Mouse (Mus musculus) right cerebral cortex, postnatal 36 days (tissue): ENCODE measurements around the gene Mylk.
"Not testable (repeated sequence)": the region's sequence is repeated elsewhere in the genome, so short reads cannot be mapped to it uniquely, and the experiment has no call there.

Source experiments
- DNase-seq, 2 experiments: peaks; one replicate each; pipeline ENCODE4 v3.0.0; 2022; ENCODE audit warnings: low spot score in 2 of 2, mixed read lengths in 1 of 2

Gene Mylk

GRCm38 (mm10) chr16:34745065-34745585 is at the start of gene Mylk:
Gene Mylk, plus strand, starts transcription at chr16:34745210.
- DNase-seq = peak; percentile 35 to 44

DNA sequence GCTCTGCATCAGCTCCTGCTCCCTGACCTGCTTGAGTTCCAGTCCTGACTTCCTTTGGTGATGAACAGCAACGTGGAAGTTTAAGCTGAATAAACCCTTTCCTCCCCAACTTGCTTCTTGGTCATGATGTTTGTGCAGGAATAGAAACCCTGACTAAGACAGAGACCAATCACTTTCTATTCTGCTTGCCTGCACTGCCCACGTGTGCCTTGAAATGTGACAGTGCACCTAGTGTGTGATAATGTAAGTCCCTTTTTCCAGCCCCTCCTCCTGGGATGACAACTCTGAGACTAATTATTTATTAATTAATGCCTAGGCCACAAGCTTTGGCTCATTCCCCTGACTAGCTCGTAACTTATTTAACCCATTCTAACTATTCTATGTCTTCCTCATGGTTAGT is 46.3 kb upstream of the Mylk start:
- DNase-seq = not testable (repeated sequence)

DNA sequence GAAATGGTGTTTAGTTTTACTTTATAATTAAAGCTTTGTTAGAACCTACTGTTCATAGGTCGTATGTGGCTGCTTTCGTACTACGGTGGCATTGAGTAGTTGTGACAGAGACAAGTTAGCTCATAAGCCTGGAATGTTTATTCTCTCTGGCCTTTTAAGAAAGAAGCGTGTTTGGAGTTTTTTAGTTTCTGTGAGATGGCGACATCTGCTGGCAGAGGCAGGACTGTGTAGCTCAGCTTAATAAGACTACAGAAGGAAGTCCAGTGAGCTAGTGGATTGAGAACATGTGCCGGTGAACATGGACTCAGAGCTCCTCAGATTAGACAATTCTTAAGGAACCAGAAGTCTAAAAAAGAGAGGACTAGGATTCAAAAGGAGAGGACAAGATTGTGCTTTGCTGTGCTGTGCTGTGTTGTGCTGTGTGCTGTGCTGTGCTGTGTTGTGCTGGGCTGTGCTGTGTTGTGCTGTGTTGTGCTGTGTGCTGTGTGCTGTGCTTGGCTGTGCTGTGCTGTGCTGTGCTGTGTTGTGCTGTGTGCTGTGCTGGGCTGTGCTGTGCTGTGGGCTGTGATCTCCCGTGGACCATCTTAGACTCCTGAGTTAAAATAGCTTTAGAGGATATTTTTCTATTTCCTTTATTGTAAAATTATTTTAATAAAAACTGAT is 44.7 kb upstream of the Mylk start:
- DNase-seq = peak; percentile 50 to 66

GRCm38 (mm10) chr16:34700828-34701216 is 44.2 kb upstream of the Mylk start:
- no peak for DNase-seq

DNA sequence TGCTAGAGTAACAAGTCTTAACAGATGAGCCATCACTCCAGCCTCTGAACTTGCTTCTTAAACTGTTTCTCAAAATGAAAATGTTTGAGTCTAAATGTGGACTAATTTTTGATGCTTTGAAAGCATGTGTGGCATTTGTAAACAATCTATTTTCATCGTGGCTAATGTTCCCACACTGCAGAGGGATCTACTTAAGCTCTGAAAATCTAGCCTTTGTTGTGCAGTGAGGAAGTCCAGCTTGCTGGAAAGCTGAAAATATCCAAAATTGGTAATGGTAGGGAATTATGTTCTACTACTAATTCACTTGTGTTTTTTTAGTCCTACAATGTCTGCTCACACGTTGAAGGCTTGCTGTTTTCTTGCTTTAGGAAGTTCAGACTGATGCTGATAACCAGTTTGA is 39.0 kb upstream of the Mylk start:
- no peak for DNase-seq

DNA sequence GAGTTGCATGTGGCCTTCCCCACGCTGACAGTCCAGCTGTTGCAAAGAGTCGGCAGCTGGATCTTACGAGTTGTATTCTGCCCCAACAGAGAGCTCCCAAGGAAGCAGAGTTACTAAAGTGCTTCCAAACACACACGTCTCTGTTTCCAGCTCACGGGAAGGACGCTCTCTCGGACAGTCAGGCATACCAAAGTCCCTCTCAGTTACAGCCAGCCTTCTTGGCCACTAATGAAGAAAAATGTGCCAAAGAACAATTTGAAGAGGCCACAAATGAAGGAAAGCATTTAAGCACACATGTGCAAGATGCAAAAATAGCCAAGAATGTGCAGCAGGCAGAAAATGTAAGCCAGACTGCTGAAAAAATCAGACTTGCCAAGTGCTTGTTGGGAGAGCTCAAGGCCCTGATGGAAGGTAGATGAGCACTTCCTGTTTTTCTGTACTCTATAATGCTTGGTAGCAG is 38.5 kb upstream of the Mylk start:
- no peak for DNase-seq

GRCm38 (mm10) chr16:34711481-34711880 is 33.5 kb upstream of the Mylk start:
- DNase-seq = no peak

DNA sequence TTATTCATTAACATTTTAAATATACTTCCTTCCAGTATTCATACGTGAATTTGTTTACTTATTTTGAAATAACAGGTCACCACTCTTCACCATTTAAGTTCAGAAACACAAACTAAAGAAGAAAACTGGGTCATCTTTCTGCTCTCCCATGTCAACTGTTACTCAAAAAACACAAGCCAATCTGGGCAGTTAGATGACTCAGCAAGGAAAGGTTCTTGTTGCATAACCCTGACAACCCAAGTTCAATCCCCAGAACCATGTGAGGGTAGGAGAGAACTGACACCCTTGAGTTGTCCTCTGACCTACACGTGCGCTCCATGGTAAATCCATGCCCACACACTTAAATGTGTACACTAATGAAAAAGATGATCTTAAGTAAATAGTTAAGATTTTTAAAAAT is 19.9 kb upstream of the Mylk start:
- DNase-seq = no peak

- not testable (repeated sequence) for DNase-seq
Measured at GRCm38 (mm10) chr16:34728610-34729009, 16.4 kb upstream of the Mylk start.

- no peak for DNase-seq
Measured at GRCm38 (mm10) chr16:34729371-34729770, 15.6 kb upstream of the Mylk start.

DNA sequence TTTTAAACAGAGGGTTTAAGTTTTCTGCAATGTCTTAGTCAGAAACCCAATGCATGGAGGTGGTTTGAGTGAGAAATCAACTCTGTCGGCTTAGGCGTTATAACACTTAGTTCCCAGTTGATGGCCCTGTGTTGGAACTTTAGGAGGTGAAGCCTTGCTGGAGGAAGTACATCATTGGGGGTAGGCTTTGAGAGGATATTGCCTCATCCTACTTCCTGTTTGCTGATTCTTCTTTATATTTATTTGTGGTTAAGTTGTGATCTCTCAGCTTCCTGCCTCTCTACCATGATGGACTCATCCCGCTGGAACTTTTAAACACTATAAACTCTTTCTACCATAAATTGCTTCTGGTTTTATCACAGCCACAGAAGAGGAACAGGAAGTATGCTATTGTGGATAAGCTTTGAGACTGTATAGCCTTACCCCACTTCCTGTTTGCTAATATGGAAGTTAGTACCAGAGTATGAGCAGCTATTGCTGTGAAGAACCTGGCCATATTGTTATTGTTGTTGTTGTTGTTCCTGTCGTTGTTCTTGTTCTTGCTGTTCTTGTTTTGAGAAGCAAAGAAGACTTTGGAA is 6.3 kb upstream of the Mylk start:
- no peak for DNase-seq

- DNase-seq = no peak
Measured at GRCm38 (mm10) chr16:34742930-34743329, 2.1 kb upstream of the Mylk start.

- DNase-seq = no peak
Measured at GRCm38 (mm10) chr16:34748081-34748720, 3.2 kb downstream of the Mylk start.

GRCm38 (mm10) chr16:34749536-34749935 is 4.5 kb downstream of the Mylk start:
- no peak for DNase-seq

- no peak for DNase-seq
Measured at GRCm38 (mm10) chr16:34752026-34752425, 7.0 kb downstream of the Mylk start.

DNA sequence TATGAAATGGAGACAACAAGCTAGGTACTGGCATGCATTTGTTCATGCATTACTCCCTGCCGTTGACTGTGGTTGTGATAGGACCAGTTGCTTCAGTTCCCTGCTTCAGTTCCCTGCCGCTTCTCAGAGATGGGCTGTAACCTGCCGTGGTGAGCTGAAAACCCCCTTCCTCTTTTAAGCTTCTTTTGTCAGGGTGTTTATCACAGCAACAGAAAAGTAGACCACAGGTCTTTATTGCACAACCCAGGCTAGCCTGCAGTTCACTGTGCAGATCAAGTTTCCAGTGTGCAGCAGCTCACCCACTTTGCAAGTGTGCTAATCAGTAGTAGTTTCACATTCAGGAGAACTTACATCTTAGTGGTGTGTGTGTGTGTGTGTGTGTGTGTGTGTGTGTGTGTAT is 8.0 kb downstream of the Mylk start:
- DNase-seq = no peak

- DNase-seq = no peak
Measured at GRCm38 (mm10) chr16:34756991-34757390, 12.0 kb downstream of the Mylk start.

- no peak for DNase-seq
Measured at GRCm38 (mm10) chr16:34758205-34758604, 13.2 kb downstream of the Mylk start.

- DNase-seq = no peak
Measured at GRCm38 (mm10) chr16:34763959-34764591, 19.1 kb downstream of the Mylk start.

- DNase-seq = no peak
Measured at GRCm38 (mm10) chr16:34765666-34766065, 20.7 kb downstream of the Mylk start.

DNA sequence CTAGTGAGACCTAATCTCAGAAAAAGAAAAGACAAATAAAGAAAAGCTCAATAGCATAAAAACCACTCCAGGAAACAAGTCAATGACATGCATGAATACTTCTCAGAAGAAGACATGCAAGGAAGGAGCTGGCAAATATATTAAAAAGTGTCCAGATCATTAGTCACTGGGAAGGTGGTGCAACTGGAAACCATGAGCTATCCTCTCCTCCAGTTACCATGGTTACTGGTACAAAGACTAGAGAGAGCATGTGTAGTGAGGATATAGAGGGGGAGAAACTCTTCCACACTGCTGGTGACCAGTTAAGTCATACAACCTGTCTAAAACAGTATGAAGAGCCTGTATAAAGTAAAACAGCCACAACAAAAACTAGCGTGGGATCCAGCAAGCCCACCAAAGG is 21.2 kb downstream of the Mylk start:
- no peak for DNase-seq

- no peak for DNase-seq
Measured at GRCm38 (mm10) chr16:34767443-34767842, 22.4 kb downstream of the Mylk start.
